Mouse (Mus musculus): ENCODE results near the gene Man1a2. TPM values are rescaled to one million over a fixed set of nuclear protein-coding genes. Genes with fewer than 3 reads are reported as not detected.

The Man1a2 gene
- total RNA-seq, 2 experiments from 2014 or later: 112 to 118 TPM

DNA sequence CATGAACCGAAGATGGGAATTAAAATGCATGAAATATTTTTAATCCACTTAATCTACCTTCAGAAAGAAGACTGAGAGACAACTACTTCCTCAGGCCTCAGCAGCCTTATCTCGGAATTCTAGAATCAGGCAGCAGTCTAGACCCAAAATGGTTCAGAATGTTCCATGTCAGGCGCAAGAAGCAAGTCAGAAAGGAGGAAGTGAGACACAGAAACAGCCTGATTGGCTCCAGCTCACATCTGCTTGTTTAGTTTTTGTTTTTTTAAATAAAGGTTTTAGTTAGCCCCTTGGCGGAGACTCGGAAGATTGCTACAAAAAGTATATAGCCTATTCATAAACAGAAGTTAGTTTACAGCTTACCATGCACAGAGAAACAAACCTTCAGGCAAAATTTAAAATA lies 154.4 kb downstream of the Man1a2 start:
- intact Hi-C loops (cut with DNase I): no loop called here
- no peak for DNase-seq (ENCODE audit: extremely low spot score in 1 of 2, low spot score in 2 of 2)

GRCm38 (mm10) chr3:100530244-100530788 lies 155.0 kb downstream of the Man1a2 start:
- intact Hi-C loops (cut with DNase I): no loop called here
- no peak for DNase-seq (ENCODE audit: extremely low spot score in 1 of 2, low spot score in 2 of 2)

DNA sequence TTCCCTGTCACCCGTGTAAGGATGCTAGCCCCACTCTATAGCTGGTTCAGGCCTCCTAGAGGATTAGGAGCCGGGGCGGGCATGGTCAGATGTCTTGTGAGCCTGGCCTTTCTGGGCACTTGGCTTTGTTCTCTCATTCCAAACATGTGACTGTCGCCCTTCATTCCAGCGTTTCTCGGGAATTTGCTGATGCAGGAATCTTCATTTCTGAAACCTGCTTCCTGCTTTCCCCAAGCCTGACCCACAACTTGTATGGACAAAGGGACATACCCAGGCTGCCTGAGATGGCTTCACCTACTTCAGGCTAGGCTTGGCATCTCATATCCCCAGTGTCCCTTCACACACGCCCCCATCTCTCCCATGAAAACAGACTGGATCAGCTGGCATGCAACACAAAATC lies 162.6 kb downstream of the Man1a2 start:
- no peak for DNase-seq (ENCODE audit: extremely low spot score in 1 of 2, low spot score in 2 of 2)
- intact Hi-C loops (cut with DNase I): no loop called here

DNA sequence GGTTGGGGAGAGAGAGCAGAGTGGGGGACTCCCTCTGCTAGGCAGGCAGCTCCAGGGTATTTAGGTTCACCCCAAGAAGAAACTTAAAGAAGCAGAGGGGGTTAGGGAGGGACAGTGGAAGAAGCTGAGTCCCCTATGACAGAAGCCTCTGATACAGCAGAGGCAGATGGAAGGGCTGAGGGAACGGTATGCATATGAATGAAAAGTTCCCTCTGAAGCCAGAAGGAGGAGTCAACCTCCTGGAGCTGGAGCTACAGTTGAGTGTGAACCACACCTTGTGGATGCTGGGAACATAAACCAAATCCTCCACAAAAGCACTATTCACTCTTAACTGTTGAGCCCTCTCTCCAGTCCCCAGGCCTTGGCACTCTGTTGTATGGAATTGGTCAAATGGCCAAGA lies 163.7 kb downstream of the Man1a2 start:
- no peak for DNase-seq (ENCODE audit: extremely low spot score in 1 of 2, low spot score in 2 of 2)
- intact Hi-C loops (cut with DNase I): no loop called here

- intact Hi-C loops (cut with DNase I): no loop called here
- no peak for DNase-seq (ENCODE audit: extremely low spot score in 1 of 2, low spot score in 2 of 2)
Measured at GRCm38 (mm10) chr3:100515754-100516141, 169.6 kb downstream of the Man1a2 start.

DNA sequence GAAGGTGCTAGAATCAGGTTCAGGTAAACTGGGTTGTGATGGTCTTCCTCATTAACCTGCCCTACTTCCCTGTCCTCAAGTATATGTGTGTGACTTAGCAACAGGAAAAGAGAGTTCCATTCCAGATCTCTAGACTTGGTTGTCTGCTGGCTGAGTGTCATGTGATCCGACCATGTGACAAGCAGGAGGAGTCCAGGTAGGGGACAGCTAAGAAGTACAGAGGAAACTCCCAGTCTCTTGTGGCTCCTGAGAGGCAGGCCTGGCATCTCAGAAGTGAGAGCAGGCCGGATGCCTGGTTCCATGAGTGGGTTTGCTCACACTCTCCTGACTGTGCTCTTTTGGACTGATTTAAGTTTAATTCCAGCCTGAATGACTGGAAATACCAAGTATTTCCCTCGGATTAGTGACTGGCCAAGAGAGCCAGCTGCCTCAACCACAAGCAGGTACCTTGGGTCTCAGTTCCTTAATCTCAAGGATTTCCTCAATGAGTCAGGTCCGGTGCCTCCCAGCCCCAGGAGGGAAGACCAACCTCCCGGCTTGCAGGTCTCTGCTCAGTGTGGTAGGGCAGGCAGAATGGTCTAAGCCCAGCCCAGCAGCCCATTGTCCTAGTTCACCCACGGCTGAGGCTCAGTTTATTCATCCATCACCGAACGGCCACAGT lies 170.1 kb downstream of the Man1a2 start:
- intact Hi-C loops (cut with DNase I): no loop called here
- DNase-seq (ENCODE audit: extremely low spot score in 1 of 2, low spot score in 2 of 2): no peak

Other genes starting within 250 kb of the Man1a2 start
- gene Tent5c, start 196.2 kb downstream of the Man1a2 start, total RNA-seq (2021): 1 to 10 TPM; 2.9 to 4.9 TPM
- not detected for gene Vtcn1, start 140.0 kb upstream of the Man1a2 start, total RNA-seq (2021)
- gene Trim45, start 236.7 kb upstream of the Man1a2 start, total RNA-seq (2021): 1 to 10 TPM; 7.4 to 8.7 TPM